Comparison of ENCODE assay signal across 8 mouse cellular contexts in genomic region chr10:80854913-80855748, GRCm38 (mm10). TPM values are rescaled to one million over a fixed set of nuclear protein-coding genes. Genes with fewer than 3 reads are reported as not detected.
DNase-seq lines count a peak whose midpoint lies in the region; ATAC-seq and TF ChIP-seq lines count a peak whose summit lies in the region.

Lsm7 (minus strand) TSS chr10:80855209.
Sppl2b (plus strand) TSS chr10:80855275.

- no peak for TF ChIP-seq CTCF in layer of hippocampus, adult 2 months (conservative IDR thresholded peaks at IDR 0.05)
- no peak for TF ChIP-seq CTCF in lung, embryonic 14.5 days (IDR thresholded peaks at IDR 0.05; ENCODE audit: low read depth)
- TF ChIP-seq CTCF in olfactory bulb, adult 2 months (IDR thresholded peaks at IDR 0.05; ENCODE audit: insufficient read depth, low read depth, low read length): no peak
- peak; percentile 49; the same call in 1 of the 2 replicates for TF ChIP-seq CTCF in thymus, adult 2 months (IDR thresholded peaks at IDR 0.05; ENCODE audit: borderline replicate concordance, control insufficient read depth, extremely low read depth, insufficient read depth, low read length, poor library complexity)

- H3K27me3 ChIP-seq in forebrain, embryonic 16.5 days (replicated peaks; ENCODE audit: control insufficient read depth, insufficient read depth, low read length): no peaks in the 10 kb centered on the region
- H3K27me3 ChIP-seq in lung, embryonic 14.5 days (ENCODE audit: insufficient read depth, low read length): no peaks in the 10 kb centered on the region
- H3K27me3 ChIP-seq in thymus, adult 2 months (ENCODE audit: control insufficient read depth, insufficient read depth, low read length): no peaks in the 10 kb centered on the region

- peak; percentile 82 for DNase-seq in ES-E14 (ENCODE audit: low read depth, low spot score)
- peak; percentile 96 for DNase-seq in cerebellum, adult 11-12 months
- DNase-seq in heart, postnatal 36 days: peak; percentile 99
- peak; percentile 95 to 96 for DNase-seq in layer of hippocampus, adult 2 months (ENCODE audit: low spot score in 2 of 2)
- peak; percentile 99 for DNase-seq in lung, embryonic 14.5 days
- peak; percentile 98 for DNase-seq in thymus, adult 2 months

- H3K4me2 ChIP-seq in forebrain, embryonic 16.5 days (ENCODE audit: low read length): peak within 1 kb of the TSS; percentile 99
- peak within 1 kb of the TSS; percentile 99 for H3K4me2 ChIP-seq in lung, embryonic 14.5 days

- H3K27ac ChIP-seq in ES-E14 (ENCODE audit: insufficient read depth, low read depth, low read length, poor library complexity, severe bottlenecking): no peak within 1 kb of the TSS; the same call in 1 of the 2 replicates
- H3K27ac ChIP-seq in forebrain, embryonic 16.5 days (ENCODE audit: low read length): peak within 1 kb of the TSS; percentile 78
- H3K27ac ChIP-seq in layer of hippocampus, adult 2 months: peak within 1 kb of the TSS; percentile 89
- H3K27ac ChIP-seq in lung, embryonic 14.5 days (ENCODE audit: low read depth): no peak within 1 kb of the TSS
- H3K27ac ChIP-seq in olfactory bulb, adult 2 months (ENCODE audit: insufficient read depth, low read depth, low read length): peak within 1 kb of the TSS; percentile 13
- no peak within 1 kb of the TSS for H3K27ac ChIP-seq in thymus, adult 2 months (ENCODE audit: control insufficient read depth, insufficient read depth, low read length)

- peak within 1 kb of the TSS; percentile 77 for H3K4me3 ChIP-seq in ES-E14 (ENCODE audit: insufficient read depth in 1 of 2, low read depth in 1 of 2, low read length in 2 of 2, poor library complexity in 1 of 2, severe bottlenecking in 1 of 2)
- peak within 1 kb of the TSS; percentile 69 for H3K4me3 ChIP-seq in forebrain, embryonic 16.5 days (replicated peaks; ENCODE audit: low read length)
- H3K4me3 ChIP-seq in layer of hippocampus, adult 2 months: peak within 1 kb of the TSS; percentile 99
- peak within 1 kb of the TSS; percentile 81 for H3K4me3 ChIP-seq in lung, embryonic 14.5 days (ENCODE audit: low read depth, low read length)
- H3K4me3 ChIP-seq in olfactory bulb, adult 2 months (ENCODE audit: insufficient read depth, low read depth, low read length): peak within 1 kb of the TSS; percentile 62
- peak within 1 kb of the TSS; percentile 74 for H3K4me3 ChIP-seq in thymus, adult 2 months (ENCODE audit: control insufficient read depth, insufficient read depth, low read length)

- peak within 1 kb of the TSS; percentile 83 for H3K9ac ChIP-seq in ES-E14 (ENCODE audit: insufficient read depth, low read depth, low read length, poor library complexity, severe bottlenecking)
- H3K9ac ChIP-seq in forebrain, embryonic 16.5 days (replicated peaks; ENCODE audit: low read depth, low read length): peak within 1 kb of the TSS; percentile 84
- H3K9ac ChIP-seq in lung, embryonic 14.5 days: peak within 1 kb of the TSS; percentile 85

- ATAC-seq in forebrain, embryonic 16.5 days: peak; percentile 88
- peak; percentile 81 for ATAC-seq in lung, embryonic 14.5 days (ENCODE audit: insufficient read depth)

- peaks cover 3 to 5% of the 10 kb centered on the region in 2 experiments; a peak in 2 of 4 replicates for H3K4me1 ChIP-seq in ES-E14 (ENCODE audit: control insufficient read depth in 2 of 2, insufficient read depth in 2 of 2, low read length in 2 of 2, poor library complexity in 1 of 2)
- peaks cover 30% of the 10 kb centered on the region for H3K4me1 ChIP-seq in forebrain, embryonic 16.5 days (replicated peaks; ENCODE audit: control insufficient read depth, insufficient read depth, low read length)
- peaks cover 4% of the 10 kb centered on the region; the same call in 1 of the 2 replicates for H3K4me1 ChIP-seq in lung, embryonic 14.5 days (ENCODE audit: insufficient read depth)
- peaks cover 39% of the 10 kb centered on the region for H3K4me1 ChIP-seq in olfactory bulb, adult 2 months (ENCODE audit: control insufficient read depth, insufficient read depth, low read length)
- H3K4me1 ChIP-seq in thymus, adult 2 months (replicated peaks; ENCODE audit: control insufficient read depth, insufficient read depth, low read length): peaks cover 20% of the 10 kb centered on the region

- peak; percentile 94 for TF ChIP-seq POLR2A in olfactory bulb, adult 2 months (IDR thresholded peaks at IDR 0.05; ENCODE audit: insufficient read depth, low read depth, low read length)
- TF ChIP-seq POLR2A in thymus, adult 2 months (IDR thresholded peaks at IDR 0.05; ENCODE audit: control insufficient read depth, extremely low read depth, insufficient read depth, low read length, poor library complexity): peak; percentile 65; the same call in 1 of the 2 replicates

- intact Hi-C loops in heart, postnatal 36 days (cut with DNase I): no loop called here

- WGBS in forebrain, embryonic 16.5 days: under 1% methylated on average over 81 of the region's 81 CpGs
- under 1% methylated on average over 80 of the region's 81 CpGs for WGBS in lung, embryonic 14.5 days
- under 1% methylated on average over 81 of the region's 81 CpGs for WGBS in olfactory bulb, adult 2 months
- under 1% methylated on average over 81 of the region's 81 CpGs for WGBS in thymus, adult 2 months

- H3K9me3 ChIP-seq in ES-E14 (ENCODE audit: control insufficient read depth, insufficient read depth, low read depth, low read length): no peaks in the 10 kb centered on the region
- no peaks in the 10 kb centered on the region for H3K9me3 ChIP-seq in forebrain, embryonic 16.5 days (ENCODE audit: control insufficient read depth, low read length)
- H3K9me3 ChIP-seq in lung, embryonic 14.5 days (ENCODE audit: low read depth, low read length): no peaks in the 10 kb centered on the region

- H3K36me3 ChIP-seq in ES-E14 (ENCODE audit: control insufficient read depth, insufficient read depth, low read length, poor library complexity, severe bottlenecking): peaks cover 17% of the 10 kb centered on the region
- H3K36me3 ChIP-seq in forebrain, embryonic 16.5 days (ENCODE audit: control insufficient read depth, insufficient read depth): peaks cover 16% of the 10 kb centered on the region
- peaks cover 23% of the 10 kb centered on the region for H3K36me3 ChIP-seq in lung, embryonic 14.5 days (ENCODE audit: insufficient read depth)
- no peaks in the 10 kb centered on the region for H3K36me3 ChIP-seq in thymus, adult 2 months (ENCODE audit: control insufficient read depth, insufficient read depth, low read length)

- in situ Hi-C loops in ES-E14 (cut with MboI; ENCODE audit: low sequenced_read_pairs in 2 of 2, unreplicated experiment in 2 of 2): no loop called here

TF ChIP-seq in ES-E14, 5 proteins besides CTCF, POLR2A, EP300 and RAD21:
- TF ChIP-seq HCFC1 (IDR thresholded peaks at IDR 0.05; ENCODE audit: borderline replicate concordance, insufficient read depth, low read length) (peak; percentile 65; the same call in 1 of the 2 replicates), MAFK (IDR thresholded peaks at IDR 0.05; ENCODE audit: insufficient read depth, low read depth, low read length) (no peak), ZC3H11A (IDR thresholded peaks at IDR 0.05; ENCODE audit: borderline replicate concordance, low read depth, low read length) (no peak), ZNF384 (IDR thresholded peaks at IDR 0.05; ENCODE audit: low read depth, low read length) (no peak)

RNA-seq across cellular contexts. Expression of gene Lsm7, which starts in this region (rescaled TPM):
- 385 and 464 TPM in 2 replicates for total RNA-seq in ES-E14 (2012; rRNA removed)
- 223 and 228 TPM in 2 replicates for polyA plus RNA-seq in forebrain, embryonic 16.5 days (2015; fragmentation: Nextera tagmentation; extraction: Ambion mirVana)
- total RNA-seq in heart, postnatal 36 days (2021): 10 to 100 TPM; 19.6 to 25.4 TPM
- total RNA-seq in layer of hippocampus, adult 2 months (2021): 10 to 100 TPM; 51.6 to 53.3 TPM
- 334 and 337 TPM in 2 replicates for polyA plus RNA-seq in lung, embryonic 14.5 days (2014; fragmentation: Nextera tagmentation; extraction: Ambion mirVana)
- not detected in 2 replicates for polyA plus RNA-seq in olfactory bulb, adult 2 months (2012; ENCODE audit: insufficient read depth, insufficient read length, low replicate concordance, missing spikeins)
- 187 and 242 TPM in 2 replicates for polyA plus RNA-seq in thymus, adult 2 months (2012; rRNA removed)

RNA-seq across cellular contexts. Expression of gene Sppl2b, which starts in this region (rescaled TPM):
- total RNA-seq in ES-E14 (2012; rRNA removed): 38.9 and 66.1 TPM in 2 replicates
- polyA plus RNA-seq in forebrain, embryonic 16.5 days (2015; fragmentation: Nextera tagmentation; extraction: Ambion mirVana): 64.9 and 78.6 TPM in 2 replicates
- 10 to 100 TPM; 15.6 to 19.1 TPM for total RNA-seq in heart, postnatal 36 days (2021)
- 10 to 100 TPM; 61.2 to 63.2 TPM for total RNA-seq in layer of hippocampus, adult 2 months (2021)
- polyA plus RNA-seq in lung, embryonic 14.5 days (2014; fragmentation: Nextera tagmentation; extraction: Ambion mirVana): 32.3 and 38.7 TPM in 2 replicates
- not detected in 2 replicates for polyA plus RNA-seq in olfactory bulb, adult 2 months (2012; ENCODE audit: insufficient read depth, insufficient read length, low replicate concordance, missing spikeins)
- polyA plus RNA-seq in thymus, adult 2 months (2012; rRNA removed): 153 and 167 TPM in 2 replicates

Comparison
In these comparisons a context has a peak if more than half of its experiments do, and no peak if none do; other contexts are left out.
1. RNA of gene Lsm7 (polyA plus RNA-seq): 334 to 337 TPM in lung, embryonic 14.5 days, 187 to 242 TPM in thymus, adult 2 months and 223 to 228 TPM in forebrain, embryonic 16.5 days; not detected in olfactory bulb, adult 2 months; every median in the first group is over 100 times any median in the second.
2. RNA of gene Sppl2b (polyA plus RNA-seq): 153 to 167 TPM in thymus, adult 2 months, 64.9 to 78.6 TPM in forebrain, embryonic 16.5 days and 32.3 to 38.7 TPM in lung, embryonic 14.5 days; not detected in olfactory bulb, adult 2 months; every median in the first group is over 10 times any median in the second.
3. H3K27ac ChIP-seq: peak in forebrain, embryonic 16.5 days (single experiment), layer of hippocampus, adult 2 months (single experiment) and olfactory bulb, adult 2 months (single experiment); none in ES-E14 (single experiment), lung, embryonic 14.5 days (single experiment) and thymus, adult 2 months (single experiment).
4. Peak in every context shown above with its lines, with median percentiles within 50 percentile points of each other: DNase-seq, H3K4me3 ChIP-seq and H3K9ac ChIP-seq.